ENCODE assay signal across 22 mouse cellular contexts in the genomic region with DNA sequence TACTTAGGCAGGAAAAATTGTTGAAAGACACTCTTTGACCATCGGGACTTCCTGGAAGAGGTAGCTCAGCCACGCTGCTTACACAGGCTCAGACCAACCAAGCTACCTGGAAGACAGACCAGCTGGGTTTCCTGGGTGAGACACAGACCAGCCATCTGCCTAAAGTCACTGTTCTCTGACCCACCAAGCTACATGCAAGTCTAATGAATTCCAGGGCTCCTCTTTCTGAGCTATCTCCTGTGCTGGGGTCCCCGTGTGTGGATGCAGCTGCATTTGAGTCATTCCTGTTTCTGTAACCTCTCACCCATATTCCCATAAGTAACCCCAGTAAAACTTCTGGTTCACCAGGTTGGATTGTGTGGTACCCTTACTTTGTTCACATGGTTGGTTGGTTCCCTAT. TPM values are rescaled to one million over a fixed set of nuclear protein-coding genes. Genes with fewer than 3 reads are reported as not detected.
DNase-seq lines count a peak whose midpoint lies in the region; TF ChIP-seq lines count a peak whose summit lies in the region.
"Had no signal": no experiment of that assay in that cellular context is flagged by ENCODE, and none has a peak within 500 bp of the region (broad histone marks: within the 10 kb centered on the region; RNA-seq: fewer than 3 reads in every experiment).

No protein-coding gene starts in this region.

- H3K27me3 ChIP-seq in heart, embryonic 10.5 days (ENCODE audit: insufficient read depth, poor library complexity, severe bottlenecking): no peaks in the 10 kb centered on the region
- H3K27me3 ChIP-seq in heart, adult 2 months (ENCODE audit: control insufficient read depth, insufficient read depth, low read length): no peaks in the 10 kb centered on the region
- H3K27me3 ChIP-seq in E14TG2a.4 (ENCODE audit: insufficient read depth, low read length): 0 out of 2 replicates have a peak, but pooled peaks cover 3% of the 10 kb centered on the region
- H3K27me3 ChIP-seq: CH12.LX, Patski had no signal

- H3K27ac ChIP-seq in heart, embryonic 10.5 days: no peak overlapping the region
- H3K27ac ChIP-seq in heart, adult 2 months: no peak overlapping the region
- H3K27ac ChIP-seq in ES-E14 (ENCODE audit: insufficient read depth, low read depth, low read length, poor library complexity, severe bottlenecking): no peak overlapping the region

- in situ Hi-C loops in ES-E14 (cut with MboI; ENCODE audit: low sequenced_read_pairs in 2 of 2, unreplicated experiment in 2 of 2): no loop called here

- no peak overlapping the region for H3K4me3 ChIP-seq in heart, embryonic 10.5 days
- no peak overlapping the region for H3K4me3 ChIP-seq in heart, adult 2 months
- H3K4me3 ChIP-seq in E14TG2a.4 (replicated peaks; ENCODE audit: low read length): peak overlapping the region; percentile 68
- H3K4me3 ChIP-seq in ES-E14 (ENCODE audit: insufficient read depth in 1 of 2, low read depth in 1 of 2, low read length in 2 of 2, poor library complexity in 1 of 2, severe bottlenecking in 1 of 2): peak overlapping the region; percentile 38 to 57

- H3K36me3 ChIP-seq in heart, embryonic 10.5 days: no peaks in the 10 kb centered on the region
- no peaks in the 10 kb centered on the region for H3K36me3 ChIP-seq in heart, adult 2 months (ENCODE audit: control insufficient read depth, insufficient read depth, low read length)
- 0 out of 2 replicates have a peak, but pooled peaks cover 7% of the 10 kb centered on the region for H3K36me3 ChIP-seq in E14TG2a.4 (ENCODE audit: insufficient read depth, low read length)
- H3K36me3 ChIP-seq in ES-E14 (ENCODE audit: control insufficient read depth, insufficient read depth, low read length, poor library complexity, severe bottlenecking): no peaks in the 10 kb centered on the region; the same call in 1 of the 2 replicates
- H3K36me3 ChIP-seq: G1E had no signal

- 75% methylated on average over 3 of the region's 3 CpGs for whole genome bisulfite sequencing in heart, embryonic 10.5 days
- WGBS in heart, adult 2 months: 60% methylated on average over 3 of the region's 3 CpGs

- H3K9ac ChIP-seq in heart, adult 2 months (ENCODE audit: low read depth, low read length): no peak overlapping the region
- peak overlapping the region; percentile 37; the same call in 1 of the 2 replicates for H3K9ac ChIP-seq in ES-E14 (ENCODE audit: insufficient read depth, low read depth, low read length, poor library complexity, severe bottlenecking)

- TF ChIP-seq CTCF in heart, adult 2 months (IDR thresholded peaks at IDR 0.05): no peak
- TF ChIP-seq CTCF in E14TG2a.4 (conservative IDR thresholded peaks at IDR 0.05; ENCODE audit: low read length): no peak

- no peaks in the 10 kb centered on the region for H3K79me2 ChIP-seq in heart, adult 2 months (replicated peaks; ENCODE audit: control insufficient read depth, insufficient read depth, low read length)

- peaks cover 14% of the 10 kb centered on the region for H3K4me1 ChIP-seq in heart, embryonic 10.5 days
- H3K4me1 ChIP-seq in heart, adult 2 months (ENCODE audit: control insufficient read depth, insufficient read depth, low read length): peaks cover 2% of the 10 kb centered on the region
- H3K4me1 ChIP-seq in E14TG2a.4 (replicated peaks; ENCODE audit: low read depth, low read length) (peaks cover 6% of the 10 kb centered on the region; the same call in 1 of the 2 replicates), ES-E14 (ENCODE audit: control insufficient read depth in 2 of 2, insufficient read depth in 2 of 2, low read length in 2 of 2, poor library complexity in 1 of 2) (no peaks in the 10 kb centered on the region; a peak in 1 of 4 replicates)

- no peak for TF ChIP-seq EP300 in heart, adult 2 months (IDR thresholded peaks at IDR 0.05; ENCODE audit: insufficient read depth, low read depth, low read length)

- no peak for TF ChIP-seq POLR2A in heart, adult 2 months (IDR thresholded peaks at IDR 0.05; ENCODE audit: insufficient read depth, low read depth, low read length)

- no peaks in the 10 kb centered on the region for H3K9me3 ChIP-seq in heart, embryonic 10.5 days
- H3K9me3 ChIP-seq in E14TG2a.4 (ENCODE audit: low read length): no peaks in the 10 kb centered on the region
- H3K9me3 ChIP-seq in ES-E14 (ENCODE audit: control insufficient read depth, insufficient read depth, low read depth, low read length): no peaks in the 10 kb centered on the region
- H3K9me3 ChIP-seq: G1E had no signal

- peak; percentile 70 for DNase-seq in heart, adult 11 months
- DNase-seq in heart, postnatal 36 days: no peak
- peak; percentile 68 for DNase-seq in heart, embryonic 10.5 days (ENCODE audit: low spot score)
- no peak for DNase-seq in heart, adult 2 months
- no peak for DNase-seq in ES-E14 (ENCODE audit: low read depth, low spot score)
- no peak for DNase-seq in kidney, postnatal 36 days
- no peak for DNase-seq in layer of hippocampus, postnatal 25 days (ENCODE audit: extremely low spot score in 1 of 2, low spot score in 1 of 2)
- DNase-seq: adrenal gland, adult 2 months; adrenal gland, adult 8-10 months; adrenal gland, postnatal 10 days; adrenal gland, postnatal 14 days; adrenal gland, postnatal 25 days; adrenal gland, postnatal 36 days; B cell, adult 2 months; cerebellum, adult 11 months; cerebellum, adult 11-12 months; cerebellum, adult 18-20 months; cerebellum, adult 2 months had no signal

- intact Hi-C loops in heart, postnatal 36 days (cut with DNase I): no loop called here
- intact Hi-C loops in heart, adult 2 months (cut with DNase I): no loop called here

TF ChIP-seq in ES-E14, 5 proteins besides CTCF, POLR2A, EP300 and RAD21:
- TF ChIP-seq ZNF384 (IDR thresholded peaks at IDR 0.05; ENCODE audit: low read depth, low read length): no peak
- TF ChIP-seq CHD2 (IDR thresholded peaks at IDR 0.05; ENCODE audit: low read depth, low read length): no peak
- TF ChIP-seq MAFK (IDR thresholded peaks at IDR 0.05; ENCODE audit: insufficient read depth, low read depth, low read length): no peak
- TF ChIP-seq ZC3H11A (IDR thresholded peaks at IDR 0.05; ENCODE audit: borderline replicate concordance, low read depth, low read length): no peak
- TF ChIP-seq HCFC1 (IDR thresholded peaks at IDR 0.05; ENCODE audit: borderline replicate concordance, insufficient read depth, low read length): no peak

RNA-seq across cellular contexts. Expression of gene Otud4, which starts 30.7 kb away (rescaled TPM):
- 10 to 100 TPM; 44.8 to 55.3 TPM for total RNA-seq in heart, postnatal 36 days (2021)
- polyA plus RNA-seq in heart, embryonic 10.5 days (2016; fragmentation: Nextera tagmentation; extraction: Ambion mirVana): 18.4 and 21.9 TPM in 2 replicates
- 10 to 100 TPM; 43.9 to 49.0 TPM for total RNA-seq in heart, adult 2 months (2021)
- polyA plus RNA-seq in heart, adult 2 months (2012; rRNA removed): 19.1 and 27.5 TPM in 2 replicates
- 58.9 and 74.2 TPM in 2 replicates for total RNA-seq in ES-E14 (2012; rRNA removed)
- total RNA-seq in layer of hippocampus, postnatal 25 days (2021): 10 to 100 TPM; 36.0 to 36.7 TPM

Comparison
In these comparisons a context has a peak if more than half of its experiments do, and no peak if none do; other contexts are left out.
1. DNase-seq: peak in heart, adult 11 months (single experiment) and heart, embryonic 10.5 days (single experiment); none in heart, postnatal 36 days (0 of 2), heart, adult 2 months (0 of 2), ES-E14 (single experiment), kidney, postnatal 36 days (0 of 2) and layer of hippocampus, postnatal 25 days (0 of 2).
2. H3K4me3 ChIP-seq: peak in E14TG2a.4 (single experiment) and ES-E14 (2 of 2); none in heart, embryonic 10.5 days (single experiment) and heart, adult 2 months (single experiment).